Mouse (Mus musculus): ENCODE results near the gene Stxbp4.

Gene Stxbp4

DNA sequence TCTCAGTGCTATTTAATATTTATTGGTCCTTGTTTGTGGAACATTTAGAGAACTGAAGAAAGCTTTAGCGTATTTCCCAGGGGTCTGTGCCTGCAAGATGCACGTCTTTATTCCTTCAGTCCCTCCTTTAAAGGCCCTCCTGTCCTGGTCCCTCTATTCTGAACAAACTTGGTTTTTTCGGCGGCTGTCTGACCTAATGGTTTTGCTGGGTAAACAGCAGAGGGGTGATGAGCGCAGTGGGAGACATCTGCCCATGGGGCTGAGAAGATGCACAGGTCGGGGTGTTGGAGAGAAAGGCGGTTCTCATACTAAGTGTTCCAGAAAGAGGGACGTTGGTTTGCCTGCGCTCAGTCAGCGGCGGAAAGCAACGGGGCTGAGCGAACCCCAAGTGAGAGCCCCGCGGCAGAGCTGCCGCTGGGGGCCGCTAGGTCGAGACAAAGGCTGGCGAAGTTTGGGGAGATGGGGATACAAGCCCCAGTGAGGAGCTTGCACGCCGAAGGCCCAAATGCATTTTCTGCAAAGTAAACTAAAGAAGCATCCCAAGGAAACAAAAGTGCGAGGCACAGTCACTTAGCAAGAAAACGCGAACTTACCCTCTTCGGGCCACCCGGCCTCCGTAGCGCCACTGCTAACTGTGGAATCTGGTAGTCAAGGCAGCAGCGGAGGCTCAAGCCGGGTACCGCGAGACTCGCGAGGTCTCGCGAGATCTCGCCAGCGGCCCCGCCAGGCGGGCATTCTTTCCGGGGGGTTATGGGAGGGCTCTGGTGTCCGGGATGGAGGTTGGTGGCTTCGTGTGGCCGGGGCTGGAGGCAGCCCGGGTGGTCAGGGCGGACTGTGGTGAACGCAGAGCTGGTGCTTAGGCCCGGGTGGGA is at the start of gene Stxbp4, which contains the start of gene Cox11:
TSS of gene Stxbp4 (minus strand) at position 645 of the 872 bp plus-strand sequence.
TSS of gene Cox11 (plus strand) at position 734 of the 872 bp plus-strand sequence.
- CTCF ChIA-PET: interaction anchor here (0.5 kb wide), 1 partner anchor 27 kb away, joined by 5 read pairs; no protein-coding TSS in a partner anchor

DNA sequence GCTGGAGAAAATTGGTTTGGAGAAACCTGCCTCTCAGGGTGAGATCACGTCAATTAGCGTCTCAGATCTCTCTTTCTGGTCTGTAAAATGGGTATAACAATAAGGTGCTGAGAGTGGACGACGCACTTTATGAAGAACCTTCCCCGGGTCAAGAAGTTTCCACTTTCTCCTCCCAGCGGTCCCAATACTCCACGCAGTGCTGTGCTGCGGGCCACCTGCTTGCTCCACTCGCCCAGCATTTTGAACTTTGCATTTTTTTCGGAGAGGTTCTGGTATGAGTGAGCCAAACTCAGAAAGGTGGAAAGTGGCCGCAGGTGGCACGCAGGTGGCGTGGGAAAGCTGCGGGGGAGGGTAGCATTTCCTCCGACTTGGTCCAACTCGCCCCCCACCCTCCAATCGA is 49.2 kb upstream of the Stxbp4 start:
- CTCF ChIA-PET: no interaction called here

DNA sequence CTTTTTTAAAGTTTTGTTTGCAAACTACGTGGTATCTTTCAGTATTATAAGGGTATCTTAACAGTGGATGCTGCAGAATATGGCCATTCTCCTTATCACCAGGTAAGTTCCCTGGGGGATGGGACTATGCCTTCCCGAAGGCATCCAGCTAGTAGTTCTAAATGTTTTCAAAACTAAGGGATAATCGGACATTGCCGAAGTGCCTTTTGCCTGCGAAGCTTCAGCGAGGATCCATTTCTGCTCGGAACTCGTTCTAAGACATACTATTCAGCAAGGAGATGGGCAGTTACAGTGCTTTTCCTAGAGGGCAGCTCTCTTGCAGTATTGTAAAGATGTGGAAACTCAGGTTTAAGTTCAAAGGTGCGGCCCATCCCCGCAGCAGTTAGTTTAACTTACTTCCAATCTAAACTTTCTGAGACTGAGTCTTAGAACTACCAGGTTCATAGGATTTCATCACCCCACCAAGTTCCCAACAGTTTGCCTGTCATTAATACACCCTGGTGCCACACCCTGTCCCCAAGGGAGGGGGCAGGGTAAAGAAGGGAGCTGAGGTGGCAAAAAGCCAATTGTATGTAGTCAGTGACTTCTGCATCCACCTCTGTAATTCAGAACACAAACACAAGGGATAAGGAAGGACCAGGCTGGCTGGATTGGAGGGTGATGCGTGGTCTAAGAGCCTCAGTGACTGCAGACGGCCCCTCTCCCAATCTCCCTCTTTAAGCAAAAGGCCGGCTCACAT is 48.6 kb upstream of the Stxbp4 start:
- CTCF ChIA-PET: no interaction called here

DNA sequence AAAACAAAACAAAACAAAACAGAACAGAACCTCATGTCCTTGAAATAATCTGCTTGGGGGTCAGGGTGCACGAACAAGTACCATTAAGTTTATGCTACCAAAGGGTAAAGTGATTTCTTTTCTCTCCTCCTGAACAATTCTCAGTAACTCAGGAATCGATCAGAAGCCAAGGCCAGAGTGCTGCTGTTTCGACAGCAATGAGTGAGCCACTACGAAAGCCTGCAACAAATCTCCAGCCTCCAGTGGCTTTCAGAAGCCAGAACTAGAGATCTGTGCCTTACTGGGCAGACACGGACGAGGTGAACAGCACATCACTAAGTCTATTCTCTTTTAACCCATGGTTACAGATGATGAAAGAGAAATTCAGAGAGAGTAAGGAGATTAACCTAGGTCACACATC is 47.3 kb upstream of the Stxbp4 start:
- CTCF ChIA-PET: no interaction called here

DNA sequence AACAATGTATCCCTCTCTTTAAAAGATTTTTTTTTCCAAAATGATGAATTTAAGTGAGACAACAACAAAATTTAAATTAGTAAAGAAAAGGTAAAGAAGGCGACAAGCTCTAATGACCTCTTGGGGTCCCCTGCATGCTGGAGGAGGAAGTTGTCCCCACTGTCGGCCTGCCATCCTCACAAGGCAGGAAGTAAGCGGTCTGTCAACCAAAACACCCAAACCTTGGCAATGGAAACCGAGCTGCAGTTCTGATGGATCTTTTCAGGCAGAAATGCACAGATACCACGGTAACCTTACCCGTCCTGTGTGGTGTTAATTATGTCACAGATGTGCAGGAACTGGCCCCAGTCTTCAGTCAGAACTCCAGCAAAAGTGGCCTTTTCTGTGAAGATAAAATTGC is 46.9 kb upstream of the Stxbp4 start:
- CTCF ChIA-PET: no interaction called here

DNA sequence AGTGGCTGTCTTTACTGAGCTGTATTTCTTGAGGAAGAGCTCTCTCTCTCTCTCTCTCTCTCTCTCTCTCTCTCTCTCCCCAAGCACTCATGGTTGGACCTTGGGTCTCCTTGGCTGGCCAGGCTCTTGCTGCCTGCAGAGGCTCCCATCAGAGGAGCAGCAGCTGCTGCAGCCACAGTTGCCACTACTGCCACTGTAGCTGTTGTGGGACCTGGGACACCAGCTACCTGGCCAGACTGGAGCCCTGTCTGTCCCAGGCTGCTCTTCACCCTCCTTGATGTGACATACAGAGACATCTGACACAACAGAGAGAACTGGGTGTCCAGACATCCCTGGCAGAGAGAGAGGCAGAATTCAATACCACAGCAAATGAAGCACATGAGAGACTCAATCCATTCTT is 43.3 kb upstream of the Stxbp4 start:
- CTCF ChIA-PET: no interaction called here

DNA sequence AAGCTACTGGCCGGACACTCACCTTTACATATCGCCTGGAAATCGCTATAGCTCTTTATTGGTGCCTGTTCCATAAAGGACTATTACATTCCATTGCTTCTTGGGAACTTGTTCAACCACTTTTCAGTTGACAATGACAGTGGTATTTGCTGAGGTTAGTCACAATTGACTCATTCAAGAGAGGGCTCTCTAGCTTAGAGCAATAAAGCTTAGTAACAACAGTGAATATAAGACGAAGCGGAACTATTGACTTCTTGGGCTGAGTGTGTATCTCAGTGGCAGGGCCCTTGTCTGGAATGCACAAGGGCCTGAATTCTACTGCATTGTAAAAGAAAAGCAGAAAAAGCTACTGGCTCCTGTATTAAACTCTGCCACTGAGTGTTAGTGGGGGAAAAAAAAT is 40.7 kb upstream of the Stxbp4 start:
- CTCF ChIA-PET: no interaction called here

DNA sequence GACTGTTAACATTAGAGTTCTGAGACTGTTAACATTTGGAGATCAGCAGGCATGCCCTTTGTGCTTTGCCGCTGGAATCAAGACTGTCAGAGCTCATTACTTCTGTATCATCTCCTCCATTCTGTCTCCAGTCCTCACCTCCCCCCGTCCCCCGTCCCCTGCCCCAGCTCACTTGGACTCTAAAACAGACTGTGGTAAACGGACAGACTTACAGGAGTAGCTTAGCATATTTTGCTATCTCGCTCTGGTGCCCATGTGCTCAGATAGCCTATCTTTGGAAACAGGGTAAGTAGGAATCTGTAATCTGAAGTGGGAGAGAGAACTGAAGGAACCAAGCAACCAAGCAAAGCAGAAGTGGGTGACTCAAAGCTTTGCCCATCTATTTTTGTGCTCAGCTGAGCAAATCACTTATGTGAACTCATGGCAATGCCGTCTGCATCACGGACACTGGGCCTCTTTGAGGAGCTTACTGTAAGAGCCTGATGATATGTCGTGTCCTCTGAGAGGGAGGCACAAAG is 39.9 kb upstream of the Stxbp4 start:
- CTCF ChIA-PET: no interaction called here

DNA sequence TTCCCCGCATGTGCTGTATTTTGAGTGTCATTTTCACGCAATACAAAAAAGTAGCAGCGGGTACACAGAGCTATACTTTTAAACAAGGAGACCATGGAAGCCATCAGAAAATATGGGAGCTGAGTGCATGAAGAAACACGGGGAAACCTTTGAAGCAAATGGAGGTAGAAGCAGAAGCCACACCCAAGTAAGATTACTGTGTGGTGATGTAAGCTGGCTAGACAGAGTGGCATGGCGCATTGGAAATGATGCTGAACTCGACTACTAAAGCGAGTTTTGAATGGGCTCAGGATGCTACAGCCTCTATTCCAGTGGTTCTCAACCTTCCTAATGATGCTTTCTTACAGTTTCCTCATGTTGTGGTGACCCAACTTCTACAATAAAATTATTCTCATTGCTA is 39.1 kb upstream of the Stxbp4 start:
- CTCF ChIA-PET: no interaction called here

DNA sequence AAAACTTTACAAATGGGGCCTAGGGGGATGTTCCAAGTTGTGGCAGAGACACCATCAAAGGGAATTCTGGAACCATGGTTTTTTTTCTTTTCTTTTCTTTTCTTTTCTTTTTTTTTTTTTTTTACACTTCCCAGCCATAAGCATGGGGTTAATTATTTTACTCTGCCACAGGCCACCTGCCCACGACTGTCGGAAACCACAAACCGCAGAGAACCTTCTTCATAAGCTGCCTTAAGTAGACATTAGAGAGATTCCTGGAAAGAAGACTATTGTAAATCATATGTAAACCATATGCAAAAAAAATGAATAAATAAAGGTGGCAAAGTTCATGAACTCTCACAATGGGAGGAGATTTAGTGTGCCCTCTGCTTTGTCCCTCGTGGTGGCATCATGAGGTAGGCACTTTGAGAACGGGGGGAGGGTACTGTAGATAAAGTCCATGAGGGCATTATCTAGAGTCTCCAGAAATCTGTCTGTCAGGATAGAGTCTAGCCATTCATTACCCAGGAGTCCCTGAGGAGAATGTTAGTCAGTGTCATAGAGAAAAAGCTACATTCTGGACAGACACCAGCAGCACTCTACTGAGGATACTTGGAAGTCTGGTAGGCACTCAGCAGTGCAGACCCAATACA is 37.7 kb upstream of the Stxbp4 start:
- CTCF ChIA-PET: interaction anchor here (0.7 kb wide), 1 partner anchor 238 kb away, joined by 11 read pairs; no protein-coding TSS in a partner anchor

DNA sequence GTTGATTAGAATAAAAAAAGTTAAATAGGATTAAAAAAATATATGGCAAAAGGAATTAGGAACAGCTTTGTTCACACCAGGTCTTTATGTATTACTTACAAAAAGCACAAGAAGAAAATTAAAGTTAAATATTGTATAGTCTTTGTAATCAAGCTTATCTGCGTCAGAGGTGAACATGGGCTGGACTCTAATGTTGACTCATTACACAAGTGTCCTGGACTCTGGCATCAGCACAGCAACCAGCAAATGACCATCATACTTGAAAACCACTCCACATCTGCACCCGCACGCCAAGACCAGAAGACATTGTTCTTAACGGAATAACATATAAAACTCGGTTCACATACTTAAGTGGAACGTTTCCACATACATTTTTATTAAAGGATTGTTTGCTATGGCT is 29.4 kb upstream of the Stxbp4 start:
- CTCF ChIA-PET: no interaction called here

DNA sequence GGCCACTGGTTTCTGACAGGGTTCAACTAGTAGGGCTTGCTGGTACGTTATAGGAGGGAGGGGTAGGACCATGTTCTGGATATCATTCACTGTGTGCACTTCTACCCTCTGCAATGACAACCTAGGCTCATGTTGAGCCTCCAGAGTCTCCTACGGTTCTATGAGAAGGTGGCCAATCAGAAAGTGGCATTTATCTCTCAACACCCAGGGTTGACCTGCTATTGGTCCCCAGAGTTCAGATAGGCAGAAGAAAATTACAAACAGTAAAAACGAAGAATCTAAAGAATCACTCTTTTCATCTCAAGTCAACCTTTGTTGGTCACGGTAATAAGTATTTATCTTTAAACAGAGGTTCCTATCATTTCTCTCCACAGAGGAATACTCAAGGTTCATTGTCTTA is 29.0 kb upstream of the Stxbp4 start:
- CTCF ChIA-PET: no interaction called here

DNA sequence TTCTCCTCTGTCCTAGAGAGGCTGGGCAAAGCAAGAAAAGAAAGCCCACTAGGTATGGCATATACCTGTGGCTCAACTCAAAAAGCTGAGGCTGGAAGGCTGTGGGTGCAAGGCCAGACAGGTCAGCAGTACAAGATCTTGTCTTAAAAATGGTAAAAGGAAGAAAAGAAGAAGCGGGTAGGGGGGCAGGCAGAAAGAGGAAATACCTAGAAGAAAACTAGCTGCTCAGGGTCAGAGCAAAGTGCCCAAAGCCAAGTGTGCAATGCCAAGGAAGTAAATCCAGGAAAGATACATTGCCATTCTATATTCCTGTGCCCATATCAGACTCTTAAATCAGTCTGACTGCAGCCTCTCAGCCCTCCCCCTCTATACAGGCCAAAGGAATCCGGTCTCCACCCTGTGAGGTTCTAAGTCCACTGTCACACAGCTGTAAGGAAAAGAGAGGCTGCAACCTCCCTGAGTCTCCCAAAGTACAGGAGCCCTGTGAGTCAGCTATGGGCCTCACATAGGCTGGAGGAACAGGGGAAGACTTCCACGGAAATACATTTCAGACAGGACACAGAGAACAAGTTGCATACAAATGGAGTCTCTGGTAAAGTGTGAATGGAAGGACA is 28.4 kb upstream of the Stxbp4 start:
- CTCF ChIA-PET: no interaction called here

DNA sequence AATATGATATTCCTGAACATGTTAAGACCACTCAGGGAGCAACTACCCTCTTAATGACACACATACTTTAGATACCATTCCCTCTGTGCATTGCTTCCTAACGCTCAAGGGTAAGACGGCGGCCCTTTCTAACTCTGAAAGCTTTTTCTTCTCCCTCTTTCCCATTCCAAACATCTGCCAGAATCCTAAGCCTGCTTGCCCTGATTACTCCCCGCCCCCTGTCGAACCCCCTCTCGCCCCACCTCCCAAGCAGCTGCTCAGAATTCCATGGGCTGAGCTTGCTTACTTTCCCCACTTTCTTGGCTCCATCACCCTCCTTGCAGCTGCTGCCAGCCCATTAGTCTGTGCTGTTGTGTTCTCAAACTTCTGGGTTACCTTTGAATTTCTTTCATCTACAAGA is 27.3 kb upstream of the Stxbp4 start:
- CTCF ChIA-PET: no interaction called here

DNA sequence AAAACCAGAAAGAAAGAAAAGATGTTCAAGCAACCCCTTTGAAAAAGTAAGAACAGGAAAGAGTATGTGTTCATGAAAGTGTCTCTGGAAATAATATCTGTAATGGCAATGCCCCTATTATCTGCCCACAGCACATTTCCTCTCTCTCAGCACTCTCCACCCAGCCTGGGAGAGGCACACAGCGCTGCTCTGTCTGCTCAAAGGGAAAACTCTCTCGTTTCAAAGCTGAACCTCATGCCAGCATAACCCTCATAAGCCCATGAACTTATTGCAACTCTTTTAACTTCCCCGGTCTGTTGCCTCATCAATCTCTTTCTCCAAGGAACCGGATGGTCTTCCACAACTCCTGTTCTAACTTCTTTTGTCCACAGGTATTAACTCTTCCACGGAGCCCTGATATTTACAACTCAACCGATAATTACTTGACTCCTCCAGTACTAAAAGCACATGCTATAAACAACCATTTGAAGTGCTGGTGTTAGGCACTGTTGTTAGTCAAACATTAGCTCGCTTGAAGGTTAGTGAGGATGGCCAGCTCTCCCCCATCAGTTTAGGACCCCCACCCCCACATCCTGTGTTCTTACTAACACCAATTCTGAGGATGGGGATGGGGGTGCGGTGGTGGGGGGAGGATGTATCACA is 26.6 kb upstream of the Stxbp4 start:
- CTCF ChIA-PET: no interaction called here

DNA sequence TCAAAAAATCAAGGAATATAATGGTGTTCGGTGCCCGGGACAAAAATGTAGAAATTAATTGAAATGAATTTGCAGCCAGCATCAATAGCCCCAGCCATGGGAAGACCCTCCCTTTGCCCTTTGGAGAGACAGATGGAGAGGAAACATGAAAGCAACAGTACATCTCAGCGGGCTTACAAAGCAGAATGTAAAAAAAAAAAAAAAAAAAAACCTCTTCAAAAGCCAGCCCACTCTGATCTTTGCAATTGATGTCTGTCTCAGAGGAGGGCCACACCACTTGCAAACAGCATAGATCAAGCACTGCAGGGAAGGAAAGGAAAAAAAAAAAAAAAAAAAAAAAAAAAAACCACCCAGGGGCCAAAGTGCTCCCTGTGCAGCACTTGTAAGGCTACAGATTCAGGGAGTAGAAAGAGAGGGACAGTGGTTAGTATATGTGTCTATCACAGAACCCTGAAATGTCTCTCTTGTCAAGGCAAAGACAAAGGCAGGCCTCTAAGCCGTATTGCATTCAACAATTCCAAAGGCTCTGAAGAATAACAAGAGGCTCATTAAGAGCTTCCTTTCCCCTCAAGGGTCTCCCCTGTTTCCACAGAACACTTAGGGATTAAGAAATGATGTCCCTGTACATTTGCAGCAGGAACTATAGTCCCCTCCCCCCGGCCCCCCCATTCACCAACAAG is 25.9 kb upstream of the Stxbp4 start:
- CTCF ChIA-PET: no interaction called here

DNA sequence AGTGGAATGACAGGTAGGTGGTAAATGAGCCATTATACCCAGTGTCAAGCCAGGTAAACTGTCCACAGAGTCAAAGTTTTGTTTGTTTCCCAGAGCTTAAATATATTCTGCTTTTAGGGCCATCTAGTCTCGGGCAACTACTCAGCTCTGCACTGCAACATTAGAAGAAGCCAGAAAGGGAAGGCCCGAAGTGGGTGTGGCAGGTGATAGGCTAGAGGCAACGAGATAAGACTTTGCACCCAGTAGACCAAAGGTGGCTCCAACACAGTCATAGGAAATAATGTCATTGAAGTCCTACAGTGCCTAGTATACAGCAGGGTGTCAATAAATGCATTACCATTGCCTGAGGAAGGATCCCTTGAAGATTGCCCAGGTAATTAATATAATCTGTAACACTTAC is 25.2 kb upstream of the Stxbp4 start:
- CTCF ChIA-PET: no interaction called here

DNA sequence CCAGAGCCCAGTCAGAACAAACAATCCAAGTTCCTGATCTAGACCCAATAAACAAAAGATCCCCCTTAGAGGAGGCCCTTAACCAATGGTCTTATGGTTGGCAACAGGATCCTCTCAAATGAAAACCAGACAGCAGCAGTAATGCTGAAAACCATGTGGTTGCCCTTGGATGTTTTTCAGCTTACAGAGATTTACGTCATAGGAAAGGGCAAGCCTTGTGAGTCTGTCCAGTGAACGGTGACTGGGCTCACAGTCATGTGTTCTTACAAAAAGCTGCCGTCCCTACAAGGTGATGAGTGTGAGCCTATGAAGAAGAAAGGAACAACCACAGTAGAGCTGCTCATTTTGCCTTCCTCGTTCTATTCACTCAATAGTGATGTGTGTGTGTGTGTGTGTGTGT is 22.8 kb upstream of the Stxbp4 start:
- CTCF ChIA-PET: no interaction called here

DNA sequence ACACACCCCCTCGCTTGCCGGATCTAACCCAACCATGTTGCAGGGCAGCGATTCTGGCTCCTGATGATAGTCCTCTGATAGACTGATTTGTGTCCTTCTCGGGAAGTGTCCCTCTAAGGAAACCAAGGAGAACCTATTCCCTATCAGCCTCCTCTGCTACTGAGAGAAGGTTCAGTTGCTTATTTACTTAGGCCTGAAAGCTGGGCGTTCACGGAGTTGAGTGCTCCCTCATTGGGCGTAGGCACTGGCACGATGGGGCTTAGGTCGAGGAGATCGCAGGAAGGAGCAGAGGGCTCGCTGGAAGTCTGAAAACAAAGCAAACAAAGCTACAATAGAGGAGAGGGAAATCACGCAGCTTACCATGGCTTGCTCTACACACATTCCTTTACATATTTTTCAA is 19.6 kb upstream of the Stxbp4 start:
- CTCF ChIA-PET: no interaction called here

DNA sequence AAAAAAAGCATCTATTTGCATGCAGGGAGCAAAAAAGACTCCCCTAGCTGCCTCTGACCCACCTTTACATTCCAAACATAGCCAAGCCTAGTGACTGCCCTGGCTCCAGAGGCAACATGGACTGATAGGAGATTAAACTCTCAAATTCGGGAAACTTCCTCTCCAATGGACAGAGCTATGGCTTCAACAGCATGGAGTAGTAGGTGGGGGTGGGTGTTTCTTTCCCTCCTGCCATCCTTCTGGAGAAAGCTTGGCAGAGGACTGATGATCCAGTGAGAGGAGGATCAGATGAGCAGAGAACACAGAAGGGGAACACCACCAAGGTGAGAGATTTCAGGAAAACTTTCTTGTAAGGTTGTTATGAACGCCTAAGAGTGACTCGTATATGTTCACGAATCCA is 14.7 kb upstream of the Stxbp4 start:
- CTCF ChIA-PET: interaction anchor here (0.6 kb wide), 1 partner anchor 10 kb away, joined by 4 read pairs; no protein-coding TSS in a partner anchor
